Mouse (Mus musculus) lung, postnatal 36 days (tissue): ENCODE measurements at regions not wholly inside any gene's neighbourhood (a gene's known extent, or its start where the extent isn't known, plus 50 kb on each side); places are given as distances from the start of the nearest gene placed in this dataset.

Source experiments
- DNase-seq: peaks from one replicate; pipeline ENCODE4 v3.0.0; 2022; ENCODE audit warnings: mixed read lengths

DNA sequence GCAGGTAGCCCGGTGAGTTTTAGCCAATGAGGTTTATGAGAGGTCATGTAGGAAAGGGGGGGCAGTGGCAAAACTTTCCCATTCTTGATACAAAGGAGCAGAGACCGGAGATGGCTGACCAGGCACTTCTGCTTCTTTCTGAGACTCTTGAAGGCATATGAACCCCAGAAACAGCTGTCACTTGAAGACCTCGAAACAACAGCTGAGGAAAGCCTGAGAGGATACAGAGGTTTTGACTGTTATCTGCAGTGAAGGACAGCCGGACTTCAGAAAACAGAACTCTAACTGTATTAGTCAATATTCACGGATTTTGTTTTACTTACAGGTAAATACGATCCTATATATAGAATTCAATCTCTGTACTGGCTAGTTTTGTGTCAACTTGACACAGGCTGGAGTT, 50.0 kb upstream of the Tiparp start:
- no peak for DNase-seq

DNA sequence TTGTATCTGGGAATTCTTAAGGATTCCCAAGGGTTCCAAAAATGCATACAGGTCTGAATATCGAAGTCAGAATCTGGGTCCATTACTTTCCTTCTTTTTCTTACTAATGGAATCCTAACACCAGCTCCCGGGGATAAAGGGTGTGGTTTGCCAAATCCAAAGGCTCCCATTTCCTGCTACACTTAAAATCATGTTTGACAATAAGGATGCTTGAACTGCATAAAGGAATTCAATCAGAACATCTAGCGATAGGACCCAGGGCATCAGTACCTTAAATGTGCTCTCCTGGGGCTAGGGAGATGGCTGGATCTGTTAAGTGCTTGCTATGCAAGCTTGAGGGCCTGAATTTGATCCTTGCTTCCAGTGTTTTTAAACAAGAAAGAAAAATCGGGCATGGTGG, 51.1 kb upstream of the Tiparp start:
- DNase-seq = no peak

- DNase-seq = no peak
These were observed 51.9 kb upstream of the Tiparp start for GRCm38 (mm10) chr3:65476091-65476953.

DNA sequence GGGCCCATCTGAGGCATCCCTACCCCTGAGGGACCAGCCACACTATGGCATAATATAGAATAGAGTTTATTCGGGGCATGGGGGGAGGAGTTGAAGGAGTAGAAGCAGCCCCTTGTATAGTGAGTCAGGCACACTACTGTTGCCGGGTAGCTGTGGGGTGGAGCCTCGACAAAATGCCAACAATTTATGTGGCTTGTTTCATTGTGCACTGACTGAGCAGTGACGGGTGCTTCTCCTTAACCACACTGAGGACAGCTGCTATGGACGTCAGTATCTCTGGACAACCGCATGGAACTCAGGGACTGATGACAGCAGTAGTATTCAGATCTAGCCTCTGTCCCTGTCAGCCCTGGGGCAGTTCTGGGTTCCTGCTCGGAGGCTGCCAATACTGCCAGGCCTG, 53.6 kb upstream of the Tiparp start:
- DNase-seq = no peak

- no peak for DNase-seq
These were observed 56.4 kb upstream of the Tiparp start for GRCm38 (mm10) chr3:65471796-65472195.

- no peak for DNase-seq
These were observed 59.0 kb upstream of the Tiparp start for GRCm38 (mm10) chr3:65469207-65469606.

DNA sequence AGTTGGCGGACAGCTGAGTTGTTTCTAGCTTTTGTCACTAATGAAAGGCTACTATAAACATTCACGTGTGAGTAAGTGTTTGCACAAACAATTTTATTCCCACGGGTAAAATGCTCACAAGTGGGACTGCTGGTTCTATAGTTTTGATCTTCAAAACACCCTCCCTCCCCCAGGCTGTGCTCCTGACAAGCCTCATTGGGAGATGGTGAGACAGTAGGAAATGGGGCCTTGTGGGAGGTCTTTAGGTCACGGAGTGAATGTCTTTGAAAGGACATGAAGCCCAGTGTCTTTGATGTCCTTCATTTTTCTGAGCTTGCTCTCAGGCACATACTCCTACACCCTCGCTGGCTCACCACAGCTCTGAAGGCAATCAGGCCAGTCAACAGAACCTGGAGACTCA, 63.4 kb upstream of the Tiparp start:
- DNase-seq = no peak

GRCm38 (mm10) chr3:65460936-65461335, 67.3 kb upstream of the Tiparp start:
- DNase-seq = no peak

DNA sequence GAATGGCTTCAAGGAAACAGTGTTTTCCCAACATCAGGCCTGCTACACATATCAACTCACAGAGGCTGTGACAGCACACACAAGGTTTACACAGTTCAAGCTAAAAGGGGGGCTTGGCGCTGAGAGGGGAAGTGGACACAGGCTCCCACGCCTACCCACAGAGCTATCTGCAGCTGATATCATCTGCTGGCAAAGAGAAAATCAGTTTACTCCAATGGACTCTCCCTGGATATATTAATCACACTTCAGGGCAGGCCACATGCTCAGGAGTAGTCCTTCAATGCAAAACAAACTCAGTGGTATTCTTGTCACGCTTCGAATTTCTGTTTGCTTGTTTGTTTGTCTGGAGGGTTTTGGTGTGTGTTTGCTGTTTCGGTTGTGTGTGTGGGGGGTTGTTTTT, 67.3 kb upstream of the Ssr3 start:
- DNase-seq = peak; percentile 51

DNA sequence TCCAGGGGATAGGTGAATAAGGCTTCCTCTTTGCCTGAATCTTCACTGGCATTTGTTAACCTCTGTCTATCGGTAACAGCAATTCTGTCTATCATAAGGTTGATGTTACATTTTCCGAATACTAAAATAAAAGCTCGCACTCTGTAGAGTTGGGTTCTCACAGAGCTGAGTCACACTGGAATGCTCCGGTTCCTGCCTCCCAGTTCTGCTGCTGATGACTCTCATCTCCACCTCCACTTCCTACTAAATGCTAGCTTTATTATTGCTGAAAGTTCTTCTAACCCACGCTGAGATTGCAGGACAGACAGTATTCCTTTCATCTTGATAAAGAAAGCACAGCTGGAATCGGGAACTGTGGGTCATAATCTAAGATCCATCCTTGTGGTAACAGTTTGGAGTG, 65.5 kb upstream of the Ssr3 start:
- DNase-seq = no peak

DNA sequence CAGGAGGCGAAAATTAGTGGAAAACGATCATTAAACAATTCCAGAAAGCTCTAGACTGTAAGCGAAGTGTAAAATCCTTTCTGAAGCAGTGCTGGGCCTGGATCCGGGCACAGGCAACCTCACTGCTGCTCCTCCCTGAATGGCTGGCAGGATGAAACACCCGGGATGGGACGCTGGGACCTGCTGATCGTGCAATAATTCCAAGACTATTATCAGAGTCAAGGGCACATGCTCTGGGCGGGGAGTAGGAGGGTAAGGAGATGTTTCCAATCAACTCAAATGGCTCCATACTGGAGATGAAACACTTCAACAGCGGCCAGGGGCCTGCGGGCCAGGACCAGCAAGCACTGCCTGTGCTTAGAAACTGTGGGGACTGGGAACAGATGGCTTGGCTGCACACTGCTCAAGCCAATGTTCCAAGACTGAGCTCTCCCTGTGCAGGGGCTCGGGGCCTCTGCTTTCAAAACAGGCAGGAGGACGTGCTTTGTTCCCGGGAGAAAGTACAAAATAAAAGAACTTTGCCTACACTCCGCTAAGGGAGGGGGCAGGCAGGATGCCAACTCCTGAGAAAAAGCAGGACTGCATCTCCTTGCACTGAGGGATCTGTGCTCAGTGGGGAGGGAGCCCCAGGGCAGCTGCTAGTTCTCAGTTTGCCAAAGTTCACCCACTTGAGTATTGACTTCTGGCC, 63.3 kb upstream of the Ssr3 start:
- DNase-seq = peak; percentile 60

DNA sequence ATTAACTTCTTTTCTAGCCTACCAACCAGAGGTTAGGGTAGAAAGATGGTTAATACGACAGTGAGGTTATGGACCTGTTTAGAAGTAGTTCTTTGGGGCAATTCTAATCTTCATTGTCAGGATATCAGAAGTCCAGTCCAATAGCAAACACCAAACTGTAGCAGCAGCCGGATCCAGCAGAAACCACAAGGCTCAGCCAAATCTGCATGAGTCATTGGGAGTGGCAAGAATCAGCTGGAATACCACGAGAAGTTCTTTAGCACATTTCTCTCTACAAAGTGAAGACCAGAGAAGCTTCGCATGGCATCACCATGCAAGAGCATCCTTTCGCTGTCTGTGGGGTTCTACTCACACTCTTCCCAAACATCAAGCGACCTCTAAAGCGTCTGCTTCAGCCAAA, 61.9 kb upstream of the Ssr3 start:
- no peak for DNase-seq

DNA sequence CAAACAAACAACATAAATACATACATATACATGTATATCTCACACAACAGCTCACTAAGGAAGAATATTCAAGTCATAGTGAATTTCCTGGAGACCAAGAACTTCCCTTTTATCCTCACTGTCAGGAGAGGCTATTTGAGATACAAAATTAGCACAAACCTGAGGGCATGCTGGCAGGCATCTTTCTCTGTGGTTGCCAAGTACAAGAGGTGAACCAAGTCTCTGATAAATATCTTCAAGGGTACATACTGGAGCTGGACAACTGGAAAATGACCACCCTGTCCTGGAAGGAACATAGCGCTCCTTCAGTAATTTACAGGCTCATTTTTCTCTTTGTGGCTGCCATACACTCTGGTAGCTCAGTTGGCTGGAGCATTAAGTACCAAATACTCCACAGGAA, 56.8 kb upstream of the Ssr3 start:
- no peak for DNase-seq

- no peak for DNase-seq
These were observed 51.3 kb upstream of the Ssr3 start for GRCm38 (mm10) chr3:65443701-65444100.

DNA sequence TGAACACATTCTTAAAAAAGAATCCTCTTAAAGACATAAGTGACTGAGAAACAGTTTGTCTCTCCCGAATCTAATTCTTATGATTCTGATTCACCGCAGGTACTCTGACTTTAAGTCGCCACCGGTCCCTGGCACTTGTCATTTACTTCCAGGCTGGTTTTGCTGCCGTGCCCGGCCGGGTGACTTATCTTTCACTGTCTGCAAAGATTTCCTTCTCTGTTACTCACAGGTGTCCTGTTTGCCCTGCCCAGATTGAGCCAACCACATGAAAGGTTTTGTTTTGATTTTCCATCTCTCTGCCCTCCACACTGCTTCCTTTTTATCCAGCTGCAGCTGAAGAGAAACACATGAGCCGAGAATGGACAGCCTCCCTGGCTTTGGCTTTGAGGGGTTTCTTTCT, 50.5 kb upstream of the Ssr3 start:
- DNase-seq = no peak

- peak; percentile 83 for DNase-seq
These were observed 49.8 kb upstream of the Ssr3 start for GRCm38 (mm10) chr3:65442269-65442668.
